Mouse (Mus musculus) splenic B cell, adult 2 months (primary cell): Measurements from ENCODE around the gene Dhh.
"Not testable (repeated sequence)": the region's sequence is repeated elsewhere in the genome, so short reads cannot be mapped to it uniquely, and the experiment has no call there.

Experiments used
- DNase-seq: peaks from one replicate; pipeline ENCODE4 v3.0.0-alpha.2; 2011; ENCODE audit warnings: low read depth, low spot score
- H3K27me3 ChIP-seq: 2 replicates; pipeline ENCODE4 v1.6.1; 2012; ENCODE audit warnings: mild to moderate bottlenecking, low read length, moderate library complexity, mixed read lengths; ENCODE audit not compliant: control insufficient read depth, poor library complexity, insufficient read depth, severe bottlenecking
- H3K36me3 ChIP-seq: 2 replicates; pipeline ENCODE4 v1.6.1; 2012; ENCODE audit warnings: mild to moderate bottlenecking, low read length, moderate library complexity, mixed read lengths; ENCODE audit not compliant: control insufficient read depth, poor library complexity, insufficient read depth, severe bottlenecking

The Dhh gene

GRCm38 (mm10) chr15:98923031-98923537, 24.7 kb upstream of the Dhh start:
- Histone ChIP-seq H3K36me3 (no peaks in the 10 kb centered on the region; the same call in 1 of the 2 replicates), H3K27me3 (no peaks in the 10 kb centered on the region)
- no peak for DNase-seq

GRCm38 (mm10) chr15:98922581-98922980, 24.2 kb upstream of the Dhh start:
- DNase-seq = no peak
- H3K36me3 ChIP-seq = no peaks in the 10 kb centered on the region; the same call in 1 of the 2 replicates
- H3K27me3 ChIP-seq = no peaks in the 10 kb centered on the region

- Histone ChIP-seq H3K27me3 (no peaks in the 10 kb centered on the region), H3K36me3 (no peaks in the 10 kb centered on the region; the same call in 1 of the 2 replicates)
- DNase-seq = no peak
Observed at GRCm38 (mm10) chr15:98921510-98921909, 23.2 kb upstream of the Dhh start.

GRCm38 (mm10) chr15:98918499-98918895, 20.2 kb upstream of the Dhh start:
- not testable (repeated sequence) for DNase-seq, H3K27me3 ChIP-seq, H3K36me3 ChIP-seq

- DNase-seq = peak; percentile 99
Observed at GRCm38 (mm10) chr15:98917538-98918498, 19.5 kb upstream of the Dhh start, which contains the start of gene Lmbr1l. Gene Lmbr1l (minus strand): TSS chr15:98918231.

GRCm38 (mm10) chr15:98917091-98917490, 18.8 kb upstream of the Dhh start:
- Histone ChIP-seq H3K36me3 (peaks cover 1% of the 10 kb centered on the region), H3K27me3 (no peaks in the 10 kb centered on the region)
- peak; percentile 20 for DNase-seq

More at GRCm38 (mm10) chr15:98917538-98918498, 19.5 kb upstream of the Dhh start, which contains the start of gene Lmbr1l:
- Histone ChIP-seq H3K36me3 (peaks cover 1% of the 10 kb centered on the region), H3K27me3 (no peaks in the 10 kb centered on the region)

- peaks cover 3% of the 10 kb centered on the region for H3K36me3 ChIP-seq
- H3K27me3 ChIP-seq = no peaks in the 10 kb centered on the region
- no peak for DNase-seq
Observed at GRCm38 (mm10) chr15:98916016-98916415, 17.7 kb upstream of the Dhh start.

GRCm38 (mm10) chr15:98914903-98915302, 16.6 kb upstream of the Dhh start:
- peak; percentile 25 for DNase-seq
- H3K27me3 ChIP-seq = no peaks in the 10 kb centered on the region
- peaks cover 5% of the 10 kb centered on the region for H3K36me3 ChIP-seq

- Histone ChIP-seq H3K27me3 (no peaks in the 10 kb centered on the region; the same call in 1 of the 2 replicates), H3K36me3 (peaks cover 6% of the 10 kb centered on the region)
- peak; percentile 65 for DNase-seq
Observed at GRCm38 (mm10) chr15:98904692-98905091, 6.4 kb upstream of the Dhh start.

- DNase-seq = no peak
- Histone ChIP-seq H3K27me3 (no peaks in the 10 kb centered on the region; the same call in 1 of the 2 replicates), H3K36me3 (peaks cover 4% of the 10 kb centered on the region)
Observed at GRCm38 (mm10) chr15:98902600-98902999, 4.3 kb upstream of the Dhh start.

- Histone ChIP-seq H3K36me3 (peaks cover 4% of the 10 kb centered on the region; the same call in 1 of the 2 replicates), H3K27me3 (no peaks in the 10 kb centered on the region; the same call in 1 of the 2 replicates)
- no peak for DNase-seq
Observed at GRCm38 (mm10) chr15:98901530-98901929, 3.2 kb upstream of the Dhh start.

- Histone ChIP-seq H3K36me3 (no peaks in the 10 kb centered on the region), H3K27me3 (peaks cover 2% of the 10 kb centered on the region; the same call in 1 of the 2 replicates)
- no peak for DNase-seq
Observed at GRCm38 (mm10) chr15:98897495-98897894, 845 bp downstream of the Dhh start.

GRCm38 (mm10) chr15:98895635-98896589, 2.4 kb downstream of the Dhh start:
- Histone ChIP-seq H3K27me3 (peaks cover 2% of the 10 kb centered on the region; the same call in 1 of the 2 replicates), H3K36me3 (no peaks in the 10 kb centered on the region)
- DNase-seq = no peak
